Mouse (Mus musculus) liver, embryonic 14.5 days (tissue): ENCODE measurements at regions not wholly inside any gene's neighbourhood (a gene's known extent, or its start where the extent isn't known, plus 50 kb on each side); places are given as distances from the start of the nearest gene placed in this dataset.

Experiments used
- CTCF ChIP-seq: IDR thresholded peaks from 2 replicates; pipeline ENCODE4 v1.5.1; 2016; ENCODE audit warnings: antibody characterized with exemption, low read depth, control low read depth
- EP300 ChIP-seq: IDR thresholded peaks from 2 replicates; pipeline ENCODE4 v1.6.1; 2016; ENCODE audit warnings: antibody characterized with exemption, low read depth

DNA sequence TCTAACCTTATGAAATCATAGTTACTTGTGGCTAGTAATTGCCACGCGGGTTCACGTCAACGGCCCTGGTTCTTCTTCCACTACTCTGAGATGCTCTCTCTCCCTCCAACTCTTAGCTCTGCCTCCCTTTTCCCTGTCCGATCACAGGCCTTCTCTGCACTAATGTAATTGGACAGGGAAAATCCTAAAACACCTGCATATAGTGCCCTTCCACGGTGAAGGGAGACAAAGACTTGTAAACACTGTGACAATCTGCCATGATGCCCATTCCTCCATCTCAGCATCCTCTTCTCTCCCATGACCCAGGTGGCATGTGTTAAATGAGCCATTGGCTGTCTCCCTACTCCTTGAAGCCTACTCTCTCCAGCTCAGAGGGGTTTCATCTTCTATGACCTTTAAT, 74.9 kb downstream of the Vcpkmt start:
- TF ChIP-seq CTCF (no peak), EP300 (no peak)
